Mouse (Mus musculus) left cerebral cortex, adult 18-20 months (tissue): ENCODE data around the gene Ap4b1. TPM values are rescaled to one million over a fixed set of nuclear protein-coding genes. Genes with fewer than 3 reads are reported as not detected.
A peak's percentile ranks its signal among the peaks of the same experiment; 100 is the strongest.

ENCODE experiments used
- DNase-seq, 2 experiments: peaks; one replicate each; pipeline ENCODE4 v3.0.0; 2021 to 2022; ENCODE audit warnings: low spot score in 2 of 2, mixed read lengths in 1 of 2
- total RNA-seq, 2 experiments: library from RNA; stranded (reverse); gene quantifications; 2 replicates each; pipeline ENCODE4 v1.2.3; 2021

The Ap4b1 gene
- total RNA-seq, 2 experiments from 2014 or later: 11.7 to 13.4 TPM

DNA sequence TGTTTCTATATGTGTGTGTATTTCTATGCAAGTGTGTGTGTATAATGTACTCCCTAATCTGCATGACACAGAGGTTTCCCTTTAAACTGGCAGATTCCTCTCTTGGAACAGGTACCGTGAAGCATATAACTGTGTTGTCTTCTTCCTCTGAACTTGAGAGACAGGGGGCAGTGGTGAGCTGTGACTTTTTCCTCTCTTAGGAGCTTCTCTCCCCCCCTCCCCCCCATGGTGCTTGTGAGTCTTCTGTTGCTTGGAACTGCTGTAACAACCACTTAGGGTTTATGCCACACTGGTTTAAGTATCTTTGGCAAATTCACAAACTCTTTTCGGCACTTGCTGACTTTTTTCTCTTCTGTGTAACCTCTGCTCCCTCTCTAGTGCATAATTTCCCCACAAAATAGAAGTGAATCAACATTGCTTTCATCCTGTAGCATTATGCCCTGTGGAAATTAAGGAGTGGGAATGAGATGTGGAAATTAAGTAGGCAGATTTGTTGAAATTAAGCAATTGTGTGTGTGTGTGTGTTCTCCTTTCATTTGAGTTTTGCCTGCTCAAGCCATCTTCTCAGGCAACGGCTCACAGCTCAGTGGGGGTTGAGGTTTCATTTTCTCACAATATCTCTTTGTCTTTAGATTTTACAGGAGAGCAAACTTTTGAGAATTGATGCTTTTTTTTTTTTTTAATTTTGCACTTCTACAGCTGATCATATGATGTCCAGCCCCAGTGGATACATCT is 43.4 kb downstream of the Ap4b1 start:
- peak; percentile 15 to 23 for DNase-seq

DNA sequence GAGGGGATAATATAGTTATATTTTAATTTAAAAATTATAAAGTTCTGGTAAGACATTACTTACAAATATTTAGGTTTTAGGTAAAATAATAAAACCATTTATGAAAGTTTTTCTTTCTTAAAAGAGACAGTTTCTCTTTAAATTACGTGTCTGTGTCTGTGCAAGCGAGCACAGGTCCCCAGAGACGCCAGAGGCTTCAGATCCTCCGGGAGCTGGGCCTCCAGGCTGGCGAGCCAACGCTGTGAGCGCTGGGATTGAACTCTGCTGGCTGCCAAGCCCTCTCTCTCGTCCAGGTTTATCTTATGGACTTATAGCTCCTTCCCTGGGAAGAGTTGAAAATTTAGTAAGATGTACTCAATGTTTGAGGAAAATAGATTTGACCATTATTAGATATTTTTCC is 44.5 kb downstream of the Ap4b1 start:
- DNase-seq: no peak

DNA sequence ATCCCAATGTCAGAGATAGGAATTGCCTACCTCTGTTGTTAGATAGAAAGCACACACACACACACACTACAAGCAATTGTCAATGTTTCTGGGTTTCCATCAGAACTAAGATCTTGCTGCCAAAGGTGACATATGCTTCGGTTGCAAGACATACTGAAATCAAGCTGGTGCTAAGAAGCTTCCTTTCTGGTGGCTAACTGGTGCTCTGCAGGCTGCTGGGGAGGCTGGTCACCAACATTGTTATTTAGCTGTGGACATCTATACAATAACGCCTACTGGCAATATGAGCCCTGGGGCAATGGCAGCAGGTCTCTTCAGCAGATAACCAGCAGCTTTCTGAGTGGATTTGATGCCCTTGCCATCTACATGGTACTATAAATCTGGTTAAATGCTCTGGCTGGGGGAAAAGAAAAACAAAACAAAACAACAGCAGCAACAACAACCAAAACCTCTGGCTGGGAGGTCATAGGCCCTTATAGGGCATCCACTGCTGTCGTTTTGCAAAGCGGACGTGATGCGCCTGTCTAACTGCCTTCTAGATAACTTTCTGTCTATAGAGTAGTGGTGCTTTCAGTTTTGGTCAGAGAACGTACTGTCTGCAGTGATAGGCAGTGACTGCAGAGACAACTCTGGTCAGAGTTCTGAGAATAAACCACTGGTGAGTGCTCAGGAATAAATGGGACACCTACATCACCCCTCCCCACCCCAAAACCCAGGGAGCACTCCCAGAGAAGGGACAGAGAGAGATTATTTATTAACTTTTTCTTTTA is 47.9 kb downstream of the Ap4b1 start:
- no peak for DNase-seq

DNA sequence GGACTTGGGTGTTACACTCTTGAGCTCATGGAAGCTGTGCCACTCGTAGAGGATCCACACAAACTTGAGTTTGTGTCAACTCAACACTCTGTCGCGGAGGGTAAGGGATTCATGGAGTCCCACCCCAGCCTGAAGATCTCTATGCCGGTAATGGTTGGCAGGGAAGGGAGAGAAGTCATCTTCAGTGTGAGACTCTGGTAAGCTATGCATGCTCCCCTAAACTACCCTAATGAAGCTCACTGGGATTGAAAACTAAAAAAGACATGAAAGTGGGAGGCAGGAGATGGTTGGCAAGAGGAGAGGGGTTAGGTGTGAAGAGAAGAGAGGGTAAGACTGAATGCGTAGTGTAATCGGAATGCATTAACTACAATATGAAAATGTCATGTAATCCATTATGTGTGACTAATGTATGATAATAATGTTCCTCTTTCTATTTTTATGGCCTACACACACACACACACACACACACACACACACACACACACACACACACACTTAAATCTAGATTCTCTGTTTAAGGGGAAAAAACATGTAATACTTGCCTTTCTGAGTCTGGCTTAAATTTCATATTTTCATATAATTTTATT is 48.8 kb downstream of the Ap4b1 start:
- DNase-seq: no peak

DNA sequence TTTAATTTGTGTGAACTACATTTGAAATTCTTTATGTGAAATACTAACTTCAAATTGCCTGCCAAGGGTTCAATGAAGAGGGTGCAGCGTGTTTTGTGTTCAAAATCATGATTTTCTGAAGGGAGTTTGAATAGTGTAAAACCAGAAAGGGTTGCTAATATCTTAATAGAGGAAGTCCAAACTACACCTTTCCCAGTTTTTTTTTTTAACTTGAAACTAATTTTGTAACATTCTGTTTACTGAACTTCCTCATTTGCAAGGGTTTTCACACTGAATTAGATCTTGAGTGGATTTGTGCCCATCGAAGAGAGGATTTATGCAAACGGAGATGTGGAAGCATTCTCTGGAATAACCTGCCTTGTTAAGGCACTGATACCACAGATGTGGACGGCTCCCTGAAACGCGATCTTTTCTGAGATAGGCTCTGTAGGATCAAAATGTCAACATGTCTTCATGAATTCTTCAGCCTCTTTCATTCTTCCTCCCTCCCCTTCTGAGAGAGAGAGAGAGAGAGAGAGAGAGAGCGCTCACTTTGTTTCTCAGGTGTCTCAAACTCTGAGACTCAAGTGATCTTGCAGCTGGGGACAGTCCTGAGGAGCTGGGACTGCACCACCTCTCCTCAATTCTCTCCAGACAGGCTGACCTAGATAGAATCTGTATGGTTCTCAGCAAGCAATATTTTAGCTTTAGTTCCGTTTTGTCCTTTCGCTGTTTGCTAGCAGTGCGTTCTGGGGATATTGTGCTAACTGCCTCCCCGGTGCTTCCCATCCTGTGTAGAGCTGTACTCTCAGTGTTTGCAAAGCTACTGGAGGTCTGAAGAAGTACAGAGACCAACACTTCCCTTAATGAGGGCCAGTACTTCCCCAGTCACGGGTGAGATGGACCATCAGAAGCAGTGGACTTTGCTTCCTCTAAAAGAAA is 49.8 kb downstream of the Ap4b1 start, which contains the start of gene Ptpn22:
TSS of gene Ptpn22 (plus strand) at position 915 of the 921 bp plus-strand sequence.
- DNase-seq: no peak

DNA sequence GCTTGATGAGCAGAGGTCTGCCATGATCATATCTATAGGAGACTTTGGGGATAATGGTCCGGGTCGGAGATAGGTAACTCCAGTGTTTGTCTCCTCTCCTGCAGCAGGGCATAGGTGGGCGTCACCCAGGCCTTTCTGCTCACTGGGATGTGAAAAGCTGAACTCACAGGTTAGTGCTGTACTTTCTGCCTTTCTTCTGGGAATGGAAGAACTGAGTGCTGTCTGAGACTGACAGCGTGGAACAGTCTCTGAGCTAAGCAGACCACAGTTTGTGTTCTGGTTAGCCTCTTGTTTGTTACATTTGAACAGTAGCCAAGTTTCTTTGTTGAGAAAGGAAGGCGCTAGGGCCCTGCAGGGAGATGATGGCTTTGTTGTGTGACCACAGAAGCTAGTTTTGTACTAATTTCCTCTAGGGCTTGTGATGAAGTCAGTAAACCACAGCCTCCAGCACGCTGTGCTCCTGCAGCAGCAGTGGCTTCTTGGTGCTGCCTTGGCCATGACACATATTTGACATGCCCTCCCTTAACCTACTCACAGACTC is 50.6 kb downstream of the Ap4b1 start:
- DNase-seq: no peak

DNA sequence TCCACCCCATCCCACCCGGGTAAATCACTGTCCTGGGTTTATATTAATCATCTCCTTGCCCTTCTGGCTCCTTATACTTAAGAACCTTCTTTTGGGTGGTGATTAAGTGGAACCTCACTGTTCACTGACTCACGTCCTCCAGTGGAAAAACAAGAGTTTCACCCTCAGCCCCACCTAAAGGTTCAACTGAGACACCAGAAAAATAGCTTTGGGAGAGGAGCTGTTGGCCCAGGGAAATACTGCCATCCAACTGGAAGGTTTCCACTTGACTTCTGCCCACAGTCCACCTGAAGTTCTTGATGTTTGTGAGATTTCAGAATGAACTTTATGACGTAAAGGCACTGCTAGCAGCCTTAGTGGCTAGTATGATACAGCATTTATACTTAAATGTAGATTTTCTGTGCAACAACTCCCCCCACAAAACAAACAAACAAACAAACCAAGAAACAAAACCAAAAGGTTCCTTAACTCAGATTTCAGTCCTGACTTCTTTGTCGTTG is 53.5 kb downstream of the Ap4b1 start:
- DNase-seq: no peak

DNA sequence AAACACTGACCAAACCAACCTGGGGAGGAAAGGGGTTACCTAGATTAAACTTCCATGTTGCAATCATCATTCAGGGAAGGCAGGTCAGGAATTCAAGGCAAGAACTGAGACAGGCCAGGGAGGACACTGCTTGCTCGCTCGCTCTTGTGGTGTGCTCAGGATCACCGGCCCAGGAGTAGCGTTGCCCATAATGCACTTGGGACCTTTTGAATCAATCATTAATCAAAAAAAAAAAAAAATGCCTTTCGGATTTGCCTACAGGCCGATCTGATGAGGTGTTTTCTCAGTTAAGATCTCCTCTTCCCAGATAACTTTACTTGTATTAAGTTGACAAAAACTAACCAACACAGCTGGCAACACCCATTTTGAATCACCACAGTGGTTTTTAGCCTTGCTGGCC is 54.9 kb downstream of the Ap4b1 start:
- no peak for DNase-seq

DNA sequence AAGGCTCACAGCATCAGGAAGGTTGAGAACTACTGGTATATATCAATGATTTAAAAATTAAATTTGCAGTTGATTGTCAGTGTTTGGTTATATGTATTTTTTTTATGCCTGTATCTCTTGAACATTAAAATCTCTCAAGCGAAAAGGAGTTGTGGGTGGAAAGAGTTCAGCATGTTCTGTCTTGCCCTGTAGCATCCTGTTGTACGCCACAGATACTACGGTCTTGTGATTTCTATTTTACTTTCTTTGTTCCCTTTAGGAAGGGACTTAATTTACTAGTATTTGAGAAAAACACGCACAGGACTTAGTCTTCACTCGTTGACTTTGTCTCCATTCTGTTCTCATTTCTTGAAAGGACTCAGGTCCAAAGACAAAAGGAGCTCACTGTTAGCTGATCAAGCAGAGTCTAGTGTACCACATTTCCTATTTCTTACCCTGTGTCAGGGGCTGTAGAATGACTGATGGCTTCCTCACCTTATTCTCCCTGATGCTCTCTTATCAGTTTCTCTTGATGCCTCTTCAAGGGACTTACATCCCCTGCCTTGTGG is 58.2 kb downstream of the Ap4b1 start:
- no peak for DNase-seq

DNA sequence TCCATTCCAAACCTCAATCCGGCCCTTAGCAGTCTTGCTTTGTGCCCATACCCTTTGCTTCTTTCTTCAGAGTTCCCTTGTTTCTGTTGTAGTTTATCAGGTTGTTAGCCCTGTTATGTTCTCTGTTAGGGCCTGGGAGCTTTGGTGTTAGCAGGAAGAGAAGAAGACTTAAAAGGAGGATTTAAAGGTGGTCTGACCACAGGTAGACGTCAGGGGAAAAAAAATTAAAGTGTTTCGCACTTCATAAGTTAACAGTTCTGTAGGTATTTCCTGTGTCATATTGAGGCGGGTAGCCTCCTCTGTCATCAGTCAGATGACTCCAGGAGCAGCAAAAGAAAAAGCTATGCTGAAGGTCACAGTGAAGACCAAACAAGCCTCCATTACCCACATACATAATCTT is 58.7 kb downstream of the Ap4b1 start:
- DNase-seq: no peak

Other genes starting within 250 kb of the Ap4b1 start
- 10 to 100 TPM; 15.6 to 17.8 TPM for gene Syt6, start 234.3 kb upstream of the Ap4b1 start, total RNA-seq
- gene Atg4a-ps, start 163.5 kb upstream of the Ap4b1 start, total RNA-seq: under 1 TPM in 1 of 2 experiments, not detected in 1; 0.45 TPM
- gene Olfml3, start 71.5 kb upstream of the Ap4b1 start, total RNA-seq: 10 to 100 TPM; 11.9 to 13.4 TPM
- not detected for gene Gm10964, start 70.2 kb upstream of the Ap4b1 start, total RNA-seq
- 100 to 1,000 TPM; 117 to 124 TPM for gene Hipk1, start 18.0 kb upstream of the Ap4b1 start, total RNA-seq
- gene Dclre1b, start 76 bp upstream of the Ap4b1 start, total RNA-seq: 1 to 10 TPM; 5.9 to 7.8 TPM
- gene Gm43064, start 53 bp downstream of the Ap4b1 start, total RNA-seq: under 1 TPM; 0.74 to 0.75 TPM
- gene Bcl2l15, start 23.1 kb downstream of the Ap4b1 start, total RNA-seq: under 1 TPM; 0.47 to 0.56 TPM
- gene Ptpn22, start 50.3 kb downstream of the Ap4b1 start, total RNA-seq: 1 to 10 TPM; 1.0 to 1.3 TPM
- 10 to 100 TPM; 25.5 to 28.7 TPM for gene Rsbn1, start 104.6 kb downstream of the Ap4b1 start, total RNA-seq
- gene Phtf1, start 158.6 kb downstream of the Ap4b1 start, total RNA-seq: 10 to 100 TPM; 44.6 to 49.2 TPM